Mouse (Mus musculus) ES-Bruce4 (cell line): ENCODE results near the gene Tex45. TPM values are rescaled to one million over a fixed set of nuclear protein-coding genes. Genes with fewer than 3 reads are reported as not detected.

ENCODE experiments used
- H3K27ac ChIP-seq: 2 replicates; pipeline ENCODE4 v1.5.1; 2012; ENCODE audit warnings: low read length, inconsistent platforms; ENCODE audit not compliant: insufficient read depth
- H3K27me3 ChIP-seq: 2 replicates; pipeline ENCODE4 v1.6.1; 2012; ENCODE audit warnings: mild to moderate bottlenecking, low read length, inconsistent platforms; ENCODE audit not compliant: control insufficient read depth, poor library complexity, insufficient read depth, severe bottlenecking
- H3K36me3 ChIP-seq: 2 replicates; pipeline ENCODE4 v1.6.1; 2012; ENCODE audit warnings: inconsistent platforms, mild to moderate bottlenecking, low read length, moderate library complexity; ENCODE audit not compliant: control insufficient read depth, poor library complexity, insufficient read depth, severe bottlenecking
- H3K4me1 ChIP-seq: one replicate; pipeline ENCODE4 v1.8.1; 2011; ENCODE audit warnings: low read length; ENCODE audit not compliant: control insufficient read depth, insufficient read depth
- H3K4me3 ChIP-seq: 2 replicates; pipeline ENCODE4 v1.5.1; 2011; ENCODE audit warnings: low read depth, mild to moderate bottlenecking, low read length
- H3K9ac ChIP-seq: 2 replicates; pipeline ENCODE4 v1.6.1; 2012; ENCODE audit warnings: low read depth, mild to moderate bottlenecking, inconsistent platforms; ENCODE audit not compliant: poor library complexity, severe bottlenecking
- H3K9me3 ChIP-seq: replicated peaks from 2 replicates; pipeline ENCODE4 v1.6.1; 2012; ENCODE audit warnings: mild to moderate bottlenecking, low read length, inconsistent platforms; ENCODE audit not compliant: control insufficient read depth, poor library complexity, insufficient read depth, severe bottlenecking
- CTCF ChIP-seq: IDR thresholded peaks from one replicate; pipeline ENCODE4 v1.8.1; 2011; ENCODE audit warnings: low read depth, low read length
- EP300 ChIP-seq: IDR thresholded peaks from 2 replicates; pipeline ENCODE4 v1.6.1; 2011; ENCODE audit warnings: low read depth, low read length; ENCODE audit not compliant: insufficient read depth
- POLR2A ChIP-seq: IDR thresholded peaks from one replicate; pipeline ENCODE4 v1.8.1; 2011; ENCODE audit warnings: low read length; ENCODE audit not compliant: insufficient read depth
- polyA plus RNA-seq: library from polyadenylated mRNA; stranded (reverse); fragments of >200 nt; gene quantifications from 2 replicates; pipeline ENCODE4 v1.2.4, GENCODE M21; 2011; ENCODE audit warnings: low read depth; ENCODE audit not compliant: missing spikeins, insufficient read depth, insufficient read length

Tex45 gene
- polyA plus RNA-seq, 1 experiment = 0.39 TPM

DNA sequence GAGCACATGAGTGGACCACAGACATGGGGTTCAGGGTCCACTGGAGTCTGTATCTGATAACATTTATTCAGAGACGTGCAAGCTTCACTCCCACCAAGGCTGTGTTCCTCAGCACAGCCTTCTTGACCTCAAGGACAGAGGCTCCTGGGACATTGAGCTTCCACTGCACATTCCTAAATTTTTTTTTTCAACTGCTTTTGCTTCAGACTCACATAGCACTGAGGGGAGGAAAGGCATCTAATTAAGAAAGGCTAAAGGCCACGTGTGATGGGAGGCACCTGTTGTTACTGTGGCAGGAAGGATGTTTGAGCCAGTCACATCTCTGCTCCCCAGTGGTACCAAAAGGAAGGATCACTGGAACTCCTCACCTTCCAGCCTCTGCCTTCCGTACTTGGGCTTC is 39.5 kb upstream of the Tex45 start:
- H3K36me3 ChIP-seq = peaks cover 72% of the 10 kb centered on the region
- no peak overlapping the region for H3K27ac ChIP-seq
- no peak for TF ChIP-seq EP300
- no peak for TF ChIP-seq POLR2A
- TF ChIP-seq CTCF = no peak
- no peaks in the 10 kb centered on the region for H3K27me3 ChIP-seq
- peaks cover 2% of the 10 kb centered on the region for H3K4me1 ChIP-seq
- no peak overlapping the region for H3K9ac ChIP-seq
- no peak overlapping the region for H3K4me3 ChIP-seq
- H3K9me3 ChIP-seq = no peaks in the 10 kb centered on the region

GRCm38 (mm10) chr8:3436492-3436891 is 34.2 kb upstream of the Tex45 start:
- no peak overlapping the region for H3K4me3 ChIP-seq
- H3K9ac ChIP-seq = no peak overlapping the region
- H3K4me1 ChIP-seq = no peaks in the 10 kb centered on the region
- H3K9me3 ChIP-seq = no peaks in the 10 kb centered on the region
- H3K27ac ChIP-seq = no peak overlapping the region
- no peaks in the 10 kb centered on the region for H3K27me3 ChIP-seq
- no peak for TF ChIP-seq CTCF
- no peak for TF ChIP-seq POLR2A
- no peak for TF ChIP-seq EP300
- peaks cover 87% of the 10 kb centered on the region for H3K36me3 ChIP-seq

DNA sequence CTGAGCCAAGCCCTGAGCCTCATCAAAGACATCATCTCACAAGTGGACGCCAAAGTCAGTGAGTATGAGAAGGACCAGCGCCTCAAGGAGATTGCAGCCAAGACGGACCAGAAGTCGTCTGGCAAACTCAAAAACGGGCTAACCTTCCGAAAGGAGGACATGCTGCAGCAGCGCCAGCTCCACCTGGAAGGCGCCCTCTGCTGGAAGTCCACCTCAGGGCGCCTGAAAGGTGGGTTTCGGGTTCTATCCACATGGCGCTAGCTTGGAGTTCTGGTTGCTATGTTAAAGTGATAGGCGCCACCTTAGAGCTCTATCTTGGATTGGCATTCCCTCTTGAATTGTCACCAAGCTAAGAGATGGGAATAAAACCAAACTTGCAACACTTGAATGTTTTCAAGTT is 31.2 kb upstream of the Tex45 start:
- no peak overlapping the region for H3K9ac ChIP-seq
- peak; percentile 84 for TF ChIP-seq CTCF
- TF ChIP-seq POLR2A = no peak
- H3K36me3 ChIP-seq = peaks cover 69% of the 10 kb centered on the region

GRCm38 (mm10) chr8:3449226-3449625 is 21.4 kb upstream of the Tex45 start:
- Histone ChIP-seq H3K36me3 (peaks cover 61% of the 10 kb centered on the region), H3K9ac (no peak overlapping the region), H3K27me3 (no peaks in the 10 kb centered on the region), H3K4me1 (no peaks in the 10 kb centered on the region), H3K4me3 (no peak overlapping the region), H3K27ac (no peak overlapping the region), H3K9me3 (peaks cover 3% of the 10 kb centered on the region; the same call in 1 of the 2 replicates)
- TF ChIP-seq EP300 (no peak), POLR2A (no peak), CTCF (no peak)

More for the DNA sequence above, 31.2 kb upstream of the Tex45 start:
- H3K4me3 ChIP-seq = no peak overlapping the region
- H3K27me3 ChIP-seq = no peaks in the 10 kb centered on the region
- no peaks in the 10 kb centered on the region for H3K9me3 ChIP-seq
- H3K27ac ChIP-seq = no peak overlapping the region
- no peaks in the 10 kb centered on the region for H3K4me1 ChIP-seq

DNA sequence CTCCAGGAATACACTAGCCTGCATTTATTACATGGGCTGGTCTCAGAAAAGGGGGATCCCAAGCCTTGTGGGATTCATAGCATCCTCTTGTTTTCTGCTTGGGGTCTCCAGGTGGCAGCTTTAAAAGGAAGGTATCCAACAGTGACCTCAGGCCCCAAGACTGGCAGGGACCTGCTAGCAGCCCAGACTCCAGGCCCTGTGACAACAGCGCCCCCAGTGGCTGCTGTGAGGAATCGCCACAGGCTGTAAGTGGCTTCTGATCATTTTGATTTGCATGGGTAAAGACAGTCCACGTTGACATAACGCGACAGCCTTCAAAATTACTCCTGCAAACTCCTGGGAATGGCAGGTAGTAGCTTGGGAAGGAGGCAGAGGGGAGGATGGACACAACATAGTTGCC is 20.0 kb upstream of the Tex45 start:
- Histone ChIP-seq H3K4me3 (no peak overlapping the region), H3K9me3 (peaks cover 3% of the 10 kb centered on the region; the same call in 1 of the 2 replicates), H3K27me3 (no peaks in the 10 kb centered on the region), H3K9ac (no peak overlapping the region), H3K27ac (no peak overlapping the region), H3K36me3 (peaks cover 72% of the 10 kb centered on the region), H3K4me1 (no peaks in the 10 kb centered on the region)
- TF ChIP-seq CTCF (peak; percentile 97), POLR2A (no peak), EP300 (no peak)

DNA sequence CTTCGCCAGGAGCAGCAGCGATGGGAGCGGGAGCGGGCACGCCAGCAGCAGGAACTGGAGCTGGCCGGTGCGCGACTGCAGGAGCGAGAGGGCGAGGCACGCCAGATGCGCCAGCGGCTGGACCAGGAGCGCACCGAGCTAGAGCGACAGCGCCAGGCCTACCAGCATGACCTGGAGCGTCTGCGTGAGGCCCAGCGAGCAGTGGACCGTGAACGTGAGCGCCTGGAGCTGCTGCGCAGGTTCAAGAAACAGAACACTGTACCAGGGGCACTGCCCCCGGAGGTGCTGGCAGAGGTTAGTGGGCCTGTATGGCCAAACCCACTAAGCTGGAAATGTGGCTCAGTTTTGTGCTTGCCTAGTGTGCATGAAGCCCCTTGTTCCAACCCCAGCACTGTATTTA is 18.7 kb upstream of the Tex45 start:
- H3K9ac ChIP-seq = no peak overlapping the region
- H3K27me3 ChIP-seq = no peaks in the 10 kb centered on the region
- no peak overlapping the region for H3K27ac ChIP-seq
- peaks cover 74% of the 10 kb centered on the region for H3K36me3 ChIP-seq
- TF ChIP-seq EP300 (no peak), POLR2A (no peak), CTCF (no peak)
- H3K4me3 ChIP-seq = peak overlapping the region; percentile 1; the same call in 1 of the 2 replicates
- H3K4me1 ChIP-seq = no peaks in the 10 kb centered on the region
- H3K9me3 ChIP-seq = peaks cover 3% of the 10 kb centered on the region; the same call in 1 of the 2 replicates
